Comparison of ENCODE assay signal across 8 mouse cellular contexts in genomic region chr2:84649674-84650073, GRCm38 (mm10). TPM values are rescaled to one million over a fixed set of nuclear protein-coding genes. Genes with fewer than 3 reads are reported as not detected.
DNase-seq lines count a peak whose midpoint lies in the region; ATAC-seq and TF ChIP-seq lines count a peak whose summit lies in the region.

No protein-coding gene starts in this region.

- WGBS in cerebellum, adult 2 months: 0% methylated on average over 10 of the region's 10 CpGs
- 0% methylated on average over 10 of the region's 10 CpGs for WGBS in forebrain, embryonic 11.5 days
- WGBS in intestine, postnatal 0 days: under 1% methylated on average over 10 of the region's 10 CpGs
- WGBS in macrophage (ENCODE audit: missing documents): 5% methylated on average over 10 of the region's 10 CpGs

- no peaks in the 10 kb centered on the region; the same call in 1 of the 2 replicates for H3K9me3 ChIP-seq in ES-Bruce4 (replicated peaks; ENCODE audit: control insufficient read depth, insufficient read depth, low read length, poor library complexity, severe bottlenecking)
- no peaks in the 10 kb centered on the region for H3K9me3 ChIP-seq in forebrain, embryonic 11.5 days (ENCODE audit: control insufficient read depth, low read length)
- no peaks in the 10 kb centered on the region for H3K9me3 ChIP-seq in intestine, postnatal 0 days (ENCODE audit: control insufficient read depth)

- TF ChIP-seq CTCF in cerebellum, adult 2 months (IDR thresholded peaks at IDR 0.05; ENCODE audit: borderline replicate concordance, insufficient read depth, low read depth, low read length): no peak
- TF ChIP-seq CTCF in ES-Bruce4 (IDR thresholded peaks at IDR 0.05; ENCODE audit: low read depth, low read length): no peak
- no peak for TF ChIP-seq CTCF in intestine, postnatal 0 days (IDR thresholded peaks at IDR 0.05; ENCODE audit: low read depth)

- H3K4me1 ChIP-seq in cerebellum, adult 2 months (ENCODE audit: control insufficient read depth, insufficient read depth, low read length): no peaks in the 10 kb centered on the region; the same call in 1 of the 2 replicates
- H3K4me1 ChIP-seq in ES-Bruce4 (ENCODE audit: control insufficient read depth, insufficient read depth, low read length): no peaks in the 10 kb centered on the region
- no peaks in the 10 kb centered on the region for H3K4me1 ChIP-seq in forebrain, embryonic 11.5 days (replicated peaks; ENCODE audit: control insufficient read depth, insufficient read depth, low read length)
- H3K4me1 ChIP-seq in intestine, postnatal 0 days (replicated peaks; ENCODE audit: control insufficient read depth, insufficient read depth, low read length): no peaks in the 10 kb centered on the region

- H3K36me3 ChIP-seq in ES-Bruce4 (ENCODE audit: control insufficient read depth, insufficient read depth, low read length, poor library complexity, severe bottlenecking) (no peaks in the 10 kb centered on the region), macrophage (ENCODE audit: inconsistent target) (no peaks in the 10 kb centered on the region)
- no peaks in the 10 kb centered on the region for H3K36me3 ChIP-seq in forebrain, embryonic 11.5 days (ENCODE audit: control insufficient read depth, insufficient read depth, low read length)
- H3K36me3 ChIP-seq in intestine, postnatal 0 days (ENCODE audit: control insufficient read depth, insufficient read depth): no peaks in the 10 kb centered on the region

- peaks cover 58% of the 10 kb centered on the region for H3K79me2 ChIP-seq in macrophage (ENCODE audit: inconsistent target)

- H3K4me3 ChIP-seq in cerebellum, adult 2 months (replicated peaks; ENCODE audit: insufficient read depth, low read depth, low read length): peak overlapping the region; percentile 88
- peak overlapping the region; percentile 97 for H3K4me3 ChIP-seq in ES-Bruce4 (ENCODE audit: low read depth, low read length)
- H3K4me3 ChIP-seq in forebrain, embryonic 11.5 days (ENCODE audit: low read depth, low read length): peak overlapping the region; percentile 65
- peak overlapping the region; percentile 79 for H3K4me3 ChIP-seq in intestine, postnatal 0 days (ENCODE audit: low read depth, low read length)
- peak overlapping the region; percentile 74 for H3K4me3 ChIP-seq in macrophage (ENCODE audit: inconsistent target)

- peak overlapping the region; percentile 60 for H3K9ac ChIP-seq in ES-Bruce4 (ENCODE audit: low read depth, poor library complexity, severe bottlenecking)
- H3K9ac ChIP-seq in forebrain, embryonic 11.5 days (ENCODE audit: low read length): peak overlapping the region; percentile 83
- H3K9ac ChIP-seq in intestine, postnatal 0 days (ENCODE audit: low read depth, low read length): peak overlapping the region; percentile 89

- no peak for ATAC-seq in forebrain, embryonic 11.5 days (replicated peaks; ENCODE audit: low FRiP score)
- ATAC-seq in intestine, postnatal 0 days: no peak

- DNase-seq in cerebellum, adult 2 months: peak in 1 of 2 experiments; percentile 34
- DNase-seq in cerebellum, adult 9-11 months: no peak
- DNase-seq in forebrain, embryonic 11.5 days (ENCODE audit: low spot score): no peak
- DNase-seq in layer of hippocampus, adult 9-11 months: no peak
- no peak for DNase-seq in thymus, postnatal 10 days (ENCODE audit: low spot score in 2 of 2)

- no peaks in the 10 kb centered on the region for H3K27me3 ChIP-seq in cerebellum, adult 2 months (ENCODE audit: control insufficient read depth, insufficient read depth, low read length)
- H3K27me3 ChIP-seq in ES-Bruce4 (ENCODE audit: control insufficient read depth, insufficient read depth, low read length, poor library complexity, severe bottlenecking): no peaks in the 10 kb centered on the region
- no peaks in the 10 kb centered on the region for H3K27me3 ChIP-seq in forebrain, embryonic 11.5 days (ENCODE audit: control insufficient read depth, insufficient read depth, low read length)
- no peaks in the 10 kb centered on the region for H3K27me3 ChIP-seq in intestine, postnatal 0 days (replicated peaks; ENCODE audit: control insufficient read depth, insufficient read depth, low read length)

- TF ChIP-seq POLR2A in cerebellum, adult 2 months (IDR thresholded peaks at IDR 0.05; ENCODE audit: borderline replicate concordance, insufficient read depth, low read length): no peak
- TF ChIP-seq POLR2A in ES-Bruce4 (IDR thresholded peaks at IDR 0.05; ENCODE audit: insufficient read depth, low read length): no peak

- H3K27ac ChIP-seq in cerebellum, adult 2 months (ENCODE audit: insufficient read depth, low read length): no peak overlapping the region
- peak overlapping the region; percentile 75; the same call in 1 of the 2 replicates for H3K27ac ChIP-seq in ES-Bruce4 (ENCODE audit: insufficient read depth, low read length)
- H3K27ac ChIP-seq in forebrain, embryonic 11.5 days (ENCODE audit: low read depth, low read length): no peak overlapping the region
- H3K27ac ChIP-seq in intestine, postnatal 0 days (ENCODE audit: low read depth, low read length): peak overlapping the region; percentile 99
- peak overlapping the region; percentile 92 for H3K27ac ChIP-seq in macrophage

- H3K4me2 ChIP-seq in forebrain, embryonic 11.5 days (ENCODE audit: low read depth, low read length, severe bottlenecking): peak overlapping the region; percentile 73
- H3K4me2 ChIP-seq in intestine, postnatal 0 days (replicated peaks; ENCODE audit: low read depth): peak overlapping the region; percentile 70

- no peak for TF ChIP-seq EP300 in ES-Bruce4 (IDR thresholded peaks at IDR 0.05; ENCODE audit: insufficient read depth, low read depth, low read length)

RNA-seq across cellular contexts. Expression of gene Ctnnd1, which starts 0.9 kb away (rescaled TPM):
- polyA plus RNA-seq in cerebellum, adult 2 months (2012; rRNA removed): 34.4 and 35.9 TPM in 2 replicates
- polyA plus RNA-seq in ES-Bruce4 (2011; ENCODE audit: insufficient read depth, insufficient read length, low read depth, missing spikeins) (239 and 247 TPM in 2 replicates), macrophage (2018) (65.8 to 90.5 TPM (median 79.6 TPM) in 3 replicates)
- 33.4 and 36.2 TPM in 2 replicates for polyA plus RNA-seq in forebrain, embryonic 11.5 days (2014; fragmentation: Nextera tagmentation; extraction: Ambion mirVana)
- 45.4 and 46.1 TPM in 2 replicates for polyA plus RNA-seq in intestine, postnatal 0 days (2015; fragmentation: Nextera tagmentation; extraction: Ambion mirVana)
- 100 to 1,000 TPM in 25 of 26 experiments, 10 to 100 TPM in 1; 99.0 to 184 (median 133) TPM for total RNA-seq in macrophage (2018; cell fraction: chromatin; rRNA removed)
- total RNA-seq in macrophage (2018; cell fraction: cytosol; rRNA removed): 100 to 1,000 TPM in 15 of 26 experiments, 10 to 100 TPM in 11; 68.6 to 130 (median 105) TPM
- 100 to 1,000 TPM; 101 to 198 (median 136) TPM for total RNA-seq in macrophage (2018; cell fraction: nucleus; rRNA removed)

RNA-seq across cellular contexts. Expression of gene Btbd18, which starts 9.2 kb away (rescaled TPM):
- not detected in 2 replicates for polyA plus RNA-seq in cerebellum, adult 2 months (2012; rRNA removed)
- polyA plus RNA-seq in ES-Bruce4 (2011; ENCODE audit: insufficient read depth, insufficient read length, low read depth, missing spikeins) (1.2 and 2.2 TPM in 2 replicates), macrophage (2018) (not detected in 3 replicates)
- polyA plus RNA-seq in forebrain, embryonic 11.5 days (2014; fragmentation: Nextera tagmentation; extraction: Ambion mirVana): 0.36 and 0.77 TPM in 2 replicates
- 0.07 TPM in 1 of 2 replicates, not detected in the other for polyA plus RNA-seq in intestine, postnatal 0 days (2015; fragmentation: Nextera tagmentation; extraction: Ambion mirVana)
- total RNA-seq in macrophage (2018; cell fraction: chromatin; rRNA removed): under 1 TPM in 7 of 26 experiments, not detected in 19; 0.19 to 0.60 (median 0.27) TPM
- not detected for total RNA-seq in macrophage (2018; cell fraction: cytosol; rRNA removed)
- under 1 TPM in 5 of 26 experiments, not detected in 21; 0.17 to 0.89 (median 0.22) TPM for total RNA-seq in macrophage (2018; cell fraction: nucleus; rRNA removed)

RNA-seq across cellular contexts. Expression of gene Selenoh, which starts 20.9 kb away (rescaled TPM):
- polyA plus RNA-seq in cerebellum, adult 2 months (2012; rRNA removed): 67.4 TPM in 2 replicates
- polyA plus RNA-seq in ES-Bruce4 (2011; ENCODE audit: insufficient read depth, insufficient read length, low read depth, missing spikeins) (194 and 215 TPM in 2 replicates), macrophage (2018) (14.1 to 49.5 TPM (median 34.3 TPM) in 3 replicates)
- 494 and 502 TPM in 2 replicates for polyA plus RNA-seq in forebrain, embryonic 11.5 days (2014; fragmentation: Nextera tagmentation; extraction: Ambion mirVana)
- polyA plus RNA-seq in intestine, postnatal 0 days (2015; fragmentation: Nextera tagmentation; extraction: Ambion mirVana): 83.4 and 90.7 TPM in 2 replicates
- 10 to 100 TPM in 3 of 26 experiments, 1 to 10 TPM in 20, not detected in 3; 1.2 to 13.3 (median 4.5) TPM for total RNA-seq in macrophage (2018; cell fraction: chromatin; rRNA removed)
- 10 to 100 TPM; 25.4 to 45.4 (median 34.5) TPM for total RNA-seq in macrophage (2018; cell fraction: cytosol; rRNA removed)
- total RNA-seq in macrophage (2018; cell fraction: nucleus; rRNA removed): 10 to 100 TPM in 12 of 26 experiments, 1 to 10 TPM in 14; 4.3 to 20.4 (median 8.6) TPM

RNA-seq across cellular contexts. Expression of gene Gm28635, which starts 28.2 kb away (rescaled TPM):
- 0.13 TPM in 1 of 2 replicates, not detected in the other for polyA plus RNA-seq in cerebellum, adult 2 months (2012; rRNA removed)
- polyA plus RNA-seq in ES-Bruce4 (2011; ENCODE audit: insufficient read depth, insufficient read length, low read depth, missing spikeins) (not detected in 2 replicates), macrophage (2018) (not detected in 3 replicates)
- polyA plus RNA-seq in forebrain, embryonic 11.5 days (2014; fragmentation: Nextera tagmentation; extraction: Ambion mirVana): not detected in 2 replicates
- not detected in 2 replicates for polyA plus RNA-seq in intestine, postnatal 0 days (2015; fragmentation: Nextera tagmentation; extraction: Ambion mirVana)
- not detected for total RNA-seq in macrophage (2018; cell fraction: chromatin; rRNA removed)
- under 1 TPM in 1 of 26 experiments, not detected in 25; 0.08 TPM for total RNA-seq in macrophage (2018; cell fraction: cytosol; rRNA removed)
- not detected for total RNA-seq in macrophage (2018; cell fraction: nucleus; rRNA removed)

RNA-seq across cellular contexts. Expression of gene Med19, which starts 28.5 kb away (rescaled TPM):
- 30.6 and 31.0 TPM in 2 replicates for polyA plus RNA-seq in cerebellum, adult 2 months (2012; rRNA removed)
- polyA plus RNA-seq in ES-Bruce4 (2011; ENCODE audit: insufficient read depth, insufficient read length, low read depth, missing spikeins): 66.1 and 66.6 TPM in 2 replicates
- polyA plus RNA-seq in forebrain, embryonic 11.5 days (2014; fragmentation: Nextera tagmentation; extraction: Ambion mirVana): 68.3 and 69.2 TPM in 2 replicates
- polyA plus RNA-seq in intestine, postnatal 0 days (2015; fragmentation: Nextera tagmentation; extraction: Ambion mirVana): 20.6 and 21.0 TPM in 2 replicates
- total RNA-seq in macrophage (2018; cell fraction: chromatin; rRNA removed): 10 to 100 TPM in 5 of 26 experiments, 1 to 10 TPM in 21; 1.2 to 14.1 (median 7.3) TPM
- total RNA-seq in macrophage (2018; cell fraction: cytosol; rRNA removed): 10 to 100 TPM; 20.3 to 37.1 (median 28.0) TPM
- 10 to 100 TPM in 16 of 26 experiments, 1 to 10 TPM in 10; 3.4 to 19.3 (median 13.6) TPM for total RNA-seq in macrophage (2018; cell fraction: nucleus; rRNA removed)
- polyA plus RNA-seq in macrophage (2018): 22.1 to 29.0 TPM (median 22.2 TPM) in 3 replicates

Comparison
In these comparisons a context has a peak if more than half of its experiments do, and no peak if none do; other contexts are left out.
1. H3K27ac ChIP-seq: peak in ES-Bruce4 (single experiment), intestine, postnatal 0 days (single experiment) and macrophage (single experiment); none in cerebellum, adult 2 months (single experiment) and forebrain, embryonic 11.5 days (single experiment).
2. Peak in every context shown above with its lines, with median percentiles within 50 percentile points of each other: H3K4me3 ChIP-seq and H3K9ac ChIP-seq.